Mouse (Mus musculus): ENCODE measurements at regions not wholly inside any gene's neighbourhood (a gene's known extent, or its start where the extent isn't known, plus 50 kb on each side); places are given as distances from the start of the nearest gene placed in this dataset.

- TF ChIP-seq POLR2A (IDR thresholded peaks at IDR 0.05; ENCODE audit: control insufficient read depth, extremely low read depth, insufficient read depth, low read length, poor library complexity), result no peak
- no peak for TF ChIP-seq CTCF (IDR thresholded peaks at IDR 0.05; ENCODE audit: borderline replicate concordance, control insufficient read depth, extremely low read depth, insufficient read depth, low read length, poor library complexity)
Observed at GRCm38 (mm10) chr19:27122348-27122747, 93.9 kb upstream of the Vldlr start.

Measured in thymus, adult 2 months (tissue).